Mouse (Mus musculus) retina, adult 2 months (tissue): ENCODE measurements at regions not wholly inside any gene's neighbourhood (a gene's known extent, or its start where the extent isn't known, plus 50 kb on each side); places are given as distances from the start of the nearest gene placed in this dataset.

ENCODE experiments used
- DNase-seq: peaks from one replicate; pipeline ENCODE4 v3.0.0-alpha.2; 2012; ENCODE audit warnings: low read depth, low spot score

DNA sequence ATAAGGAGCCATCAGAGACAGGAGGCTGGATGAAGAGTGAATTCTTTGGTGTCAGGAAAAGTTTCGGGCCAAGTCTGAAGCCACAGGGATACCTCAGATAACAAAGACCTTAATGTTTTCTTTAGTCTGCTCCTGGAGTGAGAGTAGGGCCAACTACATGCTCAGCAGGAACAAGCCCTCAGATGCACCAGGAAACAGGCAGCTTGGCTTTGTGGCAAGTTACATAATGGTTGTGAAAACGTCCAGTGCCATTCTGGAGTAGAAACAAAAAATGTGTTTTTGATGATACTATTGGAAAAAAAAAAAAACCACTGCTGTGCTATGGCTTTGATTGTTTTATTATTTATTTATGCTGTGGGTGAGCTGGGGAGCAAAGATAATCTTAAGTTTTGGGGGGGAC lies 452.2 kb upstream of the Mon1b start:
- no peak for DNase-seq

DNA sequence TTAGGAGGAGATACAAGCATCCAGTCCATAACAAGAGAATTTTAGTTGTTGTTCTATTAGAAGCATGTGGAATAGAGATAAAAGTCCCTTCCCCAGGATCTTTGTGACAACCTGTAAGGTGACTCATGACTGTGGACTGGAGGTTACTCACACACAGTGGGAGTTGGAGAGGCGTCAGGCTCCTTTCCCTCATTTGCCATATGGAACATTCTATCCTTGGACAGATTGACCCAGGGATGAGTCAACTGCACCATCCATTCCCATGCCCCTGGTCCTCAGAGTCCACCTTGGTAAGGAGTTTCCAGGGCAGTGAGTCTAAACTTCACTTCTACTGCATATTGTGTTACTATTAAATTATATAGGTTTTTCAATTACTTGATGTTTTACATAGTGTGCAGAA lies 444.9 kb upstream of the Mon1b start:
- DNase-seq, result no peak

DNA sequence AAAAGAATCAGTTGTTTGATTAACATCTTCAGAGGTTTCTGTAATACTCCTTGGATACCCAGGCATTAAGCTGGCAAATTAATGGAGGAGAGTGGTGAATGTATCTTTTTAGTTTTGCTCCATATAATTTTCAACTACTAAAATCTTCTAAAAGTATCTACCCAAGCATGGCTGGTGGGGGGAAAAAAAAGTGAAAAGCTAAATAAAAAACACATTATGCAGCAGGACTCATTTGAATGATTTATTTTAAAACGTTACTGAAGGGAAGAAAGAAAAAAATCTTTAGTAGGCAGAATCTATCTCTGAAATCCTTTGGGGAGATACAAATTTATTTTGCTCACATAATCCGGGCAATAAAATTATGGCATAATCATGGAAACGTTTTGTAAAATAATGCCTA lies 443.9 kb upstream of the Mon1b start:
- no peak for DNase-seq
